Mouse (Mus musculus): ENCODE results near the gene Ppil4.

DNA sequence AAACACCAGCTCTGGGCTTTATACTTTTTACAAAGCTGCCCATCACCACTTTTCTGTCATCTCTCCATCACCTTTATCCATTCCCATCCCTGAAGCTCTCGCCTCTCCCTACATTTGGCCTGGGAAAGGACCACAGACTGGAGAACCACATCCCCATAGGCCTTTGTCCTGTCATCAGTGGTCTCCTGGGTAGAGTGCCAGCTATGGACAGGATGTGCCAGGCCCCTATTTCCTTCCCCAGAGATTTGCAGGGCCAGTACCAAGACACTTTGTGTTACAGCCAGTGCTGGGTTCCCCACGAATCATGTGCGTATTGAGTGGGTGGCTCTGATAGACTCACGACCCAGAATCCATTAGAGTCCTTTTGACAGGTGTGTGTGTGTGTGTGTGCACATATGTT is 53.3 kb downstream of the Ppil4 start:
- TF ChIP-seq CTCF (IDR thresholded peaks at IDR 0.05; ENCODE audit: borderline replicate concordance, extremely low read depth, insufficient read depth, insufficient read length) (no peak), POLR2A (IDR thresholded peaks at IDR 0.05; ENCODE audit: borderline replicate concordance, extremely low read depth, insufficient read depth, insufficient read length, poor library complexity, severe bottlenecking) (no peak)

All from brain, embryonic 14.5 days (tissue).